Mouse (Mus musculus) bone marrow macrophage, adult 2 months (primary cell): Measurements from ENCODE around the gene Ptpn11.

Source experiments
- CTCF ChIP-seq: IDR thresholded peaks from 2 replicates; pipeline ENCODE4 v1.5.1; 2012; ENCODE audit warnings: low read depth, mild to moderate bottlenecking, low read length, moderate library complexity
- POLR2A ChIP-seq: IDR thresholded peaks from 2 replicates; pipeline ENCODE4 v1.6.1; 2012; ENCODE audit warnings: mild to moderate bottlenecking, low read depth, low read length, borderline replicate concordance

DNA sequence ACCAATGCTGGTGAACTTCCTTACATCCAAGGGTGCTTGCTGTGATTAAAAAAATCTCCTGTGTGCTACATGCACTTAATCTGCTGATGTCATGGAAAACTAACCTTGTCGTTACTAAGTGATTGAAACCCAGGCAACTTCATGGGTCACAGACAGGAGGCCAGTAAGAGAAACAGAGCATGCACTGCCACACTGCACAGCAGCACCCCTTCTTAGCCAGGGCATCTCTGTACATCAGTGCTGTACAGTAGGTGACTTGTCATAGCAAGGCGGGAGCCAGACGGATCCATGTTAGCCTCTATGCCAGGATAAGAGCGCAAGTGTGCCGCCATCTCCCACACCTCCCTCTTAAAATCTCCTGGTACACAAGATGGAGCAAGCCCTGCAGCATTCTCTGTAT is 45.6 kb downstream of the Ptpn11 start:
- no peak for TF ChIP-seq CTCF
- TF ChIP-seq POLR2A, result no peak
